8 mouse cellular contexts compared by ENCODE assay signal in the genomic region with DNA sequence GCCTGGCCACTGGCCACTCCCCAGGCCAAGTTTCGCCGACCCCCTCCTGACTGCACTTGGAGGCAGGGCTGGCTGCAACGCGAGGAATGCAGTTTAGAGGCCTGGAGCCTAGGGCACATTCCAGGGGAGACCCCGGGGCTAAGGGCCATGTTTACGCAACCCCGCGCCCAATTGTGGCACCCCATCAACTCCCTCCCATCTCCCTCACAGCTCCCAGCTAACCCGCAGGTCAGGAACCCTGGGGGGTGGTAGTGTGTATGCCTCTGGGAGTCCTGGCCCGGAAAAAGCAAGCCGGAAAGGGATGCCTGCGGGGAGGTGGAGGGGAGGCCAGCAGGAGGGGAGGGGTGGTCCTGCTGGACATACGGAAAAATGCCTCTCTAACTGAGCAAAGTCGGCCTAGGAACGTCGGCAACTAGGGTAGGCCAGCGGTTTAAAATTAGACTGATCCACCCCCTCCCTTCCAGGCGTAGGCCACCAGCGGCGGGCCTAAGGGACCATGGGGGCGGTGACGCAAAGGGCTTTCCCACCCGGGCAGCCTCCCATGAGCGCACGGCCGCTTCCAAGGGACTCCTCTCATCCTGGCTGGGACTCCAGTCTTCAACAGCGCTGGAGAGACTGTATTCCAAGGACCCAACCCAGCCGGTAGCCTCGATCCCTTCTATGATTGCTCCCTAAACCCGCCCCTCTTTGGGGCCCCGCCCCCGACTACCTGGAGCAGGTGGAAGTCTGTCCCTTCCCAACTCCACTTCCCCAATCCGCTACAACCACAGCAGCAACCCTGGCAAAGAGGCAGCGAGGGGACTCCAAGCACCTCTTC. TPM values are rescaled to one million over a fixed set of nuclear protein-coding genes. Genes with fewer than 3 reads are reported as not detected.
DNase-seq lines count a peak whose midpoint lies in the region; ATAC-seq and TF ChIP-seq lines count a peak whose summit lies in the region.

No protein-coding gene starts in this region.

- no peaks in the 10 kb centered on the region for H3K36me3 ChIP-seq in intestine, postnatal 0 days (ENCODE audit: control insufficient read depth, insufficient read depth)
- no peaks in the 10 kb centered on the region for H3K36me3 ChIP-seq in liver, embryonic 15.5 days (replicated peaks)
- no peaks in the 10 kb centered on the region for H3K36me3 ChIP-seq in neural tube, embryonic 12.5 days

- no peak for TF ChIP-seq CTCF in intestine, postnatal 0 days (IDR thresholded peaks at IDR 0.05; ENCODE audit: low read depth)

- peak; percentile 64 for ATAC-seq in intestine, postnatal 0 days
- 0 out of 2 replicates have a peak, but pooled peaks have one; percentile 5 for ATAC-seq in liver, embryonic 15.5 days (ENCODE audit: insufficient read depth)
- ATAC-seq in neural tube, embryonic 12.5 days (ENCODE audit: low FRiP score, low read depth), result peak; percentile 16
- no peak; the same call in 1 of the 2 replicates for ATAC-seq in granulocyte monocyte progenitor cell, adult 5-6 weeks (replicated peaks; ENCODE audit: poor library complexity, severe bottlenecking)

- peak overlapping the region; percentile 77 for H3K27ac ChIP-seq in intestine, postnatal 0 days (ENCODE audit: low read depth, low read length)
- peak overlapping the region; percentile 38 for H3K27ac ChIP-seq in liver, embryonic 15.5 days (replicated peaks)
- H3K27ac ChIP-seq in neural tube, embryonic 12.5 days, result no peak overlapping the region

- DNase-seq in spleen, adult 18-20 months, result peak; percentile 32 to 42
- DNase-seq in spleen, adult 12 weeks (ENCODE audit: low spot score), result no peak
- DNase-seq in embryo, embryonic 10 days (ENCODE audit: low spot score), result peak; percentile 81
- DNase-seq in gastrocnemius, postnatal 4 days (ENCODE audit: low spot score in 2 of 2), result peak; percentile 62 to 74

- no peaks in the 10 kb centered on the region for H3K9me3 ChIP-seq in intestine, postnatal 0 days (ENCODE audit: control insufficient read depth)
- H3K9me3 ChIP-seq in liver, embryonic 15.5 days (replicated peaks), result no peaks in the 10 kb centered on the region
- no peaks in the 10 kb centered on the region for H3K9me3 ChIP-seq in neural tube, embryonic 12.5 days

- peaks cover 14% of the 10 kb centered on the region; the same call in 1 of the 2 replicates for H3K27me3 ChIP-seq in intestine, postnatal 0 days (replicated peaks; ENCODE audit: control insufficient read depth, insufficient read depth, low read length)
- H3K27me3 ChIP-seq in liver, embryonic 15.5 days, result peaks cover 73% of the 10 kb centered on the region
- H3K27me3 ChIP-seq in neural tube, embryonic 12.5 days (replicated peaks), result peaks cover 13% of the 10 kb centered on the region; the same call in 1 of the 2 replicates

- peak overlapping the region; percentile 74 for H3K4me3 ChIP-seq in intestine, postnatal 0 days (ENCODE audit: low read depth, low read length)
- peak overlapping the region; percentile 67 for H3K4me3 ChIP-seq in liver, embryonic 15.5 days (replicated peaks)
- H3K4me3 ChIP-seq in neural tube, embryonic 12.5 days, result peak overlapping the region; percentile 64

- peaks cover 17% of the 10 kb centered on the region for H3K4me1 ChIP-seq in intestine, postnatal 0 days (replicated peaks; ENCODE audit: control insufficient read depth, insufficient read depth, low read length)
- H3K4me1 ChIP-seq in liver, embryonic 15.5 days (replicated peaks), result peaks cover 62% of the 10 kb centered on the region
- H3K4me1 ChIP-seq in neural tube, embryonic 12.5 days, result peaks cover 35% of the 10 kb centered on the region

- peak overlapping the region; percentile 95 for H3K4me2 ChIP-seq in intestine, postnatal 0 days (replicated peaks; ENCODE audit: low read depth)
- H3K4me2 ChIP-seq in liver, embryonic 15.5 days, result peak overlapping the region; percentile 97
- peak overlapping the region; percentile 98 for H3K4me2 ChIP-seq in neural tube, embryonic 12.5 days (replicated peaks)

- WGBS in intestine, postnatal 0 days, result 3% methylated on average over 29 of the region's 34 CpGs
- WGBS in liver, embryonic 15.5 days (ENCODE audit: insufficient replicate concordance), result 9% methylated on average over 34 of the region's 34 CpGs
- WGBS in neural tube, embryonic 12.5 days, result 2% methylated on average over 34 of the region's 34 CpGs

- peak overlapping the region; percentile 64 for H3K9ac ChIP-seq in intestine, postnatal 0 days (ENCODE audit: low read depth, low read length)
- peak overlapping the region; percentile 69; the same call in 1 of the 2 replicates for H3K9ac ChIP-seq in liver, embryonic 15.5 days
- H3K9ac ChIP-seq in neural tube, embryonic 12.5 days, result peak overlapping the region; percentile 53

RNA-seq across cellular contexts. Expression of gene Fhod1, which starts 0.9 kb away (rescaled TPM):
- 10 to 100 TPM; 12.4 to 14.2 TPM for total RNA-seq in gastrocnemius, postnatal 4 days (2021)
- 1.3 and 1.6 TPM in 2 replicates for polyA plus RNA-seq in intestine, postnatal 0 days (2015; fragmentation: Nextera tagmentation; extraction: Ambion mirVana)
- polyA plus RNA-seq in liver, embryonic 15.5 days (2015; fragmentation: Nextera tagmentation; extraction: Ambion mirVana), result 0.53 and 0.70 TPM in 2 replicates
- 0.92 and 0.98 TPM in 2 replicates for polyA plus RNA-seq in neural tube, embryonic 12.5 days (2016; fragmentation: Nextera tagmentation; extraction: Ambion mirVana)
- 7.0 and 12.9 TPM in 2 replicates for total RNA-seq in granulocyte monocyte progenitor cell, adult 5-6 weeks (2014; fragmentation: Nextera tagmentation)
- total RNA-seq in granulocyte monocyte progenitor cell, adult 5-6 weeks (2017), result 2.5 and 2.6 TPM in 2 replicates

RNA-seq across cellular contexts. Expression of gene Slc9a5, which starts 1.8 kb away (rescaled TPM):
- total RNA-seq in gastrocnemius, postnatal 4 days (2021), result 1 to 10 TPM; 4.0 to 4.2 TPM
- 0.31 and 0.40 TPM in 2 replicates for polyA plus RNA-seq in intestine, postnatal 0 days (2015; fragmentation: Nextera tagmentation; extraction: Ambion mirVana)
- polyA plus RNA-seq in liver, embryonic 15.5 days (2015; fragmentation: Nextera tagmentation; extraction: Ambion mirVana), result 0.13 TPM in 2 replicates
- 4.4 and 4.5 TPM in 2 replicates for polyA plus RNA-seq in neural tube, embryonic 12.5 days (2016; fragmentation: Nextera tagmentation; extraction: Ambion mirVana)
- total RNA-seq in granulocyte monocyte progenitor cell, adult 5-6 weeks (2014; fragmentation: Nextera tagmentation), result 0.82 and 3.8 TPM in 2 replicates
- total RNA-seq in granulocyte monocyte progenitor cell, adult 5-6 weeks (2017), result 0.41 and 0.73 TPM in 2 replicates

RNA-seq across cellular contexts. Expression of gene Tmem208, which starts 20.7 kb away (rescaled TPM):
- total RNA-seq in gastrocnemius, postnatal 4 days (2021), result 10 to 100 TPM; 28.7 to 29.5 TPM
- 167 and 184 TPM in 2 replicates for polyA plus RNA-seq in intestine, postnatal 0 days (2015; fragmentation: Nextera tagmentation; extraction: Ambion mirVana)
- polyA plus RNA-seq in liver, embryonic 15.5 days (2015; fragmentation: Nextera tagmentation; extraction: Ambion mirVana), result 91.2 and 91.8 TPM in 2 replicates
- 112 and 113 TPM in 2 replicates for polyA plus RNA-seq in neural tube, embryonic 12.5 days (2016; fragmentation: Nextera tagmentation; extraction: Ambion mirVana)
- total RNA-seq in granulocyte monocyte progenitor cell, adult 5-6 weeks (2014; fragmentation: Nextera tagmentation), result 82.8 and 106 TPM in 2 replicates
- total RNA-seq in granulocyte monocyte progenitor cell, adult 5-6 weeks (2017), result 37.1 and 64.8 TPM in 2 replicates

RNA-seq across cellular contexts. Expression of gene Lrrc29, which starts 20.7 kb away (rescaled TPM):
- 1 to 10 TPM; 3.6 to 4.1 TPM for total RNA-seq in gastrocnemius, postnatal 4 days (2021)
- polyA plus RNA-seq in intestine, postnatal 0 days (2015; fragmentation: Nextera tagmentation; extraction: Ambion mirVana), result 3.8 and 3.9 TPM in 2 replicates
- polyA plus RNA-seq in liver, embryonic 15.5 days (2015; fragmentation: Nextera tagmentation; extraction: Ambion mirVana), result 10.4 and 11.8 TPM in 2 replicates
- 1.2 and 1.3 TPM in 2 replicates for polyA plus RNA-seq in neural tube, embryonic 12.5 days (2016; fragmentation: Nextera tagmentation; extraction: Ambion mirVana)
- total RNA-seq in granulocyte monocyte progenitor cell, adult 5-6 weeks (2014; fragmentation: Nextera tagmentation), result 5.2 and 5.3 TPM in 2 replicates
- total RNA-seq in granulocyte monocyte progenitor cell, adult 5-6 weeks (2017), result 2.0 and 2.3 TPM in 2 replicates

RNA-seq across cellular contexts. Expression of gene Plekhg4, which starts 26.3 kb away (rescaled TPM):
- under 1 TPM; 0.17 to 0.26 TPM for total RNA-seq in gastrocnemius, postnatal 4 days (2021)
- 0.13 and 0.20 TPM in 2 replicates for polyA plus RNA-seq in intestine, postnatal 0 days (2015; fragmentation: Nextera tagmentation; extraction: Ambion mirVana)
- polyA plus RNA-seq in liver, embryonic 15.5 days (2015; fragmentation: Nextera tagmentation; extraction: Ambion mirVana), result not detected in 2 replicates
- 0.35 and 0.75 TPM in 2 replicates for polyA plus RNA-seq in neural tube, embryonic 12.5 days (2016; fragmentation: Nextera tagmentation; extraction: Ambion mirVana)
- total RNA-seq in granulocyte monocyte progenitor cell, adult 5-6 weeks (2014; fragmentation: Nextera tagmentation), result 0.47 TPM in 1 of 2 replicates, not detected in the other
- 0.09 TPM in 1 of 2 replicates, not detected in the other for total RNA-seq in granulocyte monocyte progenitor cell, adult 5-6 weeks (2017)
